Mouse (Mus musculus) ES-CJ7 (cell line): ENCODE measurements around the gene Met.
A peak's percentile ranks its signal among the peaks of the same experiment; 100 is the strongest.

Source experiments
- DNase-seq: peaks from one replicate; pipeline ENCODE4 v3.0.0; 2011; ENCODE audit warnings: low read depth, low spot score

Gene Met

DNA sequence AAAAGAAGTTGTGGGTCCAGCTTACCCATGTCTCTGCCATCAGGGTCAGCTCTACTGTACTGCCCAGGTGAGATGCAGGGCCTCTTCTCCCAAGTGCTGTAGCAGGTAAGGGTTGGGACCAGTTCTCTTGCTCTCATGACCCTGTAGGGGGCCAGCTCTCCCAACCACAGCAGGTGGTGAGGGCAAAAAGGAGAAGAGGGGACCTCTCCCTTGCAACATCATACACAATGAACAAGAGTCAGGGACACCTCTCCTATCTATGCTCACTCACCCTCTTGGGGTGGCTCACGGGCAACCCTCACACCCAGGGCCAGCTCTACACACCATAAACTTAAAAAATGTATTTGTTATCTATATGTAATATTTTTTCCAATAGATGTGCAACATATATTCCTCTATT lies 143.3 kb downstream of the Met start:
- no peak for DNase-seq

DNA sequence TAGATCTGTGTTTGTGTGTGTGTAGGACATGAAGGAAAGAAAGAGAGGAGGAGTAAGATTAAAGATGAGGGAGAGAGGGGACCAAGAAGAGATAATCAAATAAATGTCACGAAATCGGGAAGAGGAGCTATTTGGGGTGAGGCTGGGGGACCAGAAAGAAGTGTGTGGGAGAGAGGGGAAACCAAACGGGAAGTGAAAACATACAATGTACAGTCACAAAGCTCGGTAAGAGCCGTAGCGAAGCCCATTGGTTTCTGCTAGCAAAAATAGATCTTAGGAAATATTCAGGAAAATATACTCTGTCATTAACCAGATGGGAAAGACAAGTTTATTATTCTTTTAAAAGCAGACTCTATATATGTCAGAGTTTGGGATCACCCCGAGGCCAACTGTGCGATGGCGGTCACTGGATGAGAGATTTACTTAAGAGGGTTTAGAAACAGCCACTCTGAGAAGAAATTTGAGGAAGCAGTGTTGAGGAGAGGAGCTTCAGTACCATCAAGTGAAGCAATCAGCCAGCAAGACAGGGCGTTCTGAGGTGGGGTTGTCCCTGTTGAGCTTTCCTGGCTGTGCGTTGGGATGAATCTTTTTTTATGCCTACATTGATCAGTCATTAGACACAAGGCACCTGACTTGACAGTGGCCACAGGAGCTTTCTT lies 147.9 kb downstream of the Met start:
- no peak for DNase-seq

DNA sequence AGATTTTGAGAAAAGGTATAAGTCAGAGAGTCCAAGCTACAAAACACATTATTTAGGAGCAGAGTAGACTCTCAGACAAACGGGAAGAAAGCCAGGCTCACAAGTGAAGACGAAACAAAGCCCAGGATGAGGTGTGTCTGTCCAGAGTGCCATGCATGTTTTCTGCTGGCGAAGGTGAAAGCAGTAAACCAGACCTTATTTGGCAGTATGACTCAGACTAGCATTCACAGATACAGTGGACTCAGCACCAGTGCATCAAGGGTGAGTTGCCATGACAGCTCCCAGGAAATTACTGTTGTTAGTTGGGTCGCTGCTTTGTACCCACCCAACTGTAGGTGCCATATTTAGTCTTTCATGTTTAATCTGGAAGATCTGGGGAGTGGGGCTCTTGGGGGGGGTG lies 149.1 kb downstream of the Met start:
- no peak for DNase-seq

DNA sequence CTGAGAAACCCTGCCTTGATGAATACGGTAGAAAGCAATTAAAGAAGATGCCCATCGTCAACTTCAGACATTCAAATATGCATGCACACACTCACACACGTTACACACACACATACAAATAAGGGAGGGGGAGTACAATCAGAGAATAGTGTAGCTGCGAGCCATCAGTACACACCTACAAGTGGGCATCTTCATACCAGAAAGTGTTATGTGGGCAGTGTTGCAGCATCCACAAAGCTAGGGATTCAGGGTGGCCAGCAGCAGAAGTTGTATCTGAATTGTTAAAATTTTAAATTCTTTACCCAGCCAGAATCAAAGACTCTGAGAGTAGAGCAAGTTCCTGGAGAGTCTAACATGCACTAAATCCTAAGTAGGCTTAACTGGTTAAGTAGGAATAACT lies 157.2 kb downstream of the Met start:
- no peak for DNase-seq

DNA sequence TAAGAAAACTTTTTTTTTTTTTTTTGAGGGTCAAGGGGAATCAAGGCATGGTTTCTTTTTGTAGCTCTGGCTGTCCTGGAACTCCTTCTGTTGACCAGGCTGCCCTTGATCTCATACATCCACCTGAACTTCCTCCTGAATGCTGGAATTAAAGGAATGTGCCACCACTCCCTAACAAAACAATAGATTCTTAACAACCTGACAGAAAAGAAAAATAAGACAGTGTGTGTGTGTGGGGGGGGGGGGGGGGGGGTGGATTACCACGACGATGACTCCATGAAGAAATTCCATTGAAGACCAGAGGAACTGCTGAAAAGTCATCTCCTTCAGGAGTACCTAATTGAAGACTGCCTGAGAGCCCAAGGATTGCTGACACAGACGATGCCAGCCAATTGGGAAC lies 157.8 kb downstream of the Met start:
- peak; percentile 79 for DNase-seq
